Mouse (Mus musculus) ES-E14 (cell line): ENCODE results near the gene BC035044.

Experiments used
- HCFC1 ChIP-seq: IDR thresholded peaks from 2 replicates; pipeline ENCODE4 v1.6.1; 2012; ENCODE audit warnings: low read length, inconsistent platforms, borderline replicate concordance; ENCODE audit not compliant: insufficient read depth
- MAFK ChIP-seq: IDR thresholded peaks from 2 replicates; pipeline ENCODE4 v1.6.1; 2014; ENCODE audit warnings: mild to moderate bottlenecking, low read depth, low read length, inconsistent platforms; ENCODE audit not compliant: insufficient read depth
- ZNF384 ChIP-seq: IDR thresholded peaks from 2 replicates; pipeline ENCODE4 v1.6.1; 2012; ENCODE audit warnings: low read depth, low read length, inconsistent platforms

- no peak for TF ChIP-seq MAFK
- TF ChIP-seq ZNF384 = no peak
- TF ChIP-seq HCFC1 = no peak
These were observed 18.9 kb downstream of the BC035044 start for GRCm38 (mm10) chr6:128871910-128872610.
